Mouse (Mus musculus) frontal cortex, postnatal 14 days (tissue): ENCODE results near the gene Vamp2.

Experiments used
- DNase-seq, 2 experiments: peaks; one replicate each; pipeline ENCODE4 v3.0.0; 2022; ENCODE audit warnings: low spot score in 2 of 2

The Vamp2 gene

GRCm38 (mm10) chr11:69099177-69099914 is 11.1 kb downstream of the Vamp2 start:
- DNase-seq: peak in 1 of 2 experiments; percentile 64

GRCm38 (mm10) chr11:69099915-69100345 is 11.6 kb downstream of the Vamp2 start:
- peak; percentile 85 to 89 for DNase-seq

- DNase-seq: peak in 1 of 2 experiments; percentile 21
Observed at GRCm38 (mm10) chr11:69100639-69101360, 12.5 kb downstream of the Vamp2 start.

- DNase-seq: no peak
Observed at GRCm38 (mm10) chr11:69101604-69102402, 13.5 kb downstream of the Vamp2 start.

- DNase-seq: no peak
Observed at GRCm38 (mm10) chr11:69102403-69102725, 14.1 kb downstream of the Vamp2 start.

GRCm38 (mm10) chr11:69103121-69103520 is 14.8 kb downstream of the Vamp2 start:
- DNase-seq: no peak

GRCm38 (mm10) chr11:69103531-69104435 is 15.5 kb downstream of the Vamp2 start:
- DNase-seq: no peak

GRCm38 (mm10) chr11:69104487-69104886 is 16.2 kb downstream of the Vamp2 start:
- DNase-seq: peak in 1 of 2 experiments; percentile 5

- DNase-seq: no peak
Observed at GRCm38 (mm10) chr11:69105227-69105626, 16.9 kb downstream of the Vamp2 start.

- no peak for DNase-seq
Observed at GRCm38 (mm10) chr11:69105796-69106195, 17.5 kb downstream of the Vamp2 start.

- no peak for DNase-seq
Observed at GRCm38 (mm10) chr11:69106299-69106698, 18.0 kb downstream of the Vamp2 start.

- DNase-seq: no peak
Observed at GRCm38 (mm10) chr11:69106842-69107241, 18.6 kb downstream of the Vamp2 start.

- DNase-seq: peak in 1 of 2 experiments; percentile 7
Observed at GRCm38 (mm10) chr11:69107676-69108075, 19.4 kb downstream of the Vamp2 start.

- peak in 1 of 2 experiments; percentile 6 for DNase-seq
Observed at GRCm38 (mm10) chr11:69108223-69108622, 19.9 kb downstream of the Vamp2 start.

- DNase-seq: peak in 1 of 2 experiments; percentile 10
Observed at GRCm38 (mm10) chr11:69109032-69109900, 21.0 kb downstream of the Vamp2 start.

GRCm38 (mm10) chr11:69110319-69111046 is 22.2 kb downstream of the Vamp2 start:
- DNase-seq: peak; percentile 80 to 90

GRCm38 (mm10) chr11:69111051-69111810 is 22.9 kb downstream of the Vamp2 start:
- DNase-seq: no peak

- no peak for DNase-seq
Observed at GRCm38 (mm10) chr11:69111865-69112264, 23.6 kb downstream of the Vamp2 start.

- no peak for DNase-seq
Observed at GRCm38 (mm10) chr11:69114018-69114417, 25.7 kb downstream of the Vamp2 start.
